Mouse (Mus musculus) spleen, embryonic (tissue): ENCODE measurements around the gene Ccdc15.

Experiments
- CTCF ChIA-PET: fragments of 350-600 bp; sonication (Branson Sonifier 250); formaldehyde crosslinking; loops from one replicate; lab custom pipeline; 2022; lab: Charles Lee

Ccdc15 gene

GRCm38 (mm10) chr9:37232201-37233195 is 115.7 kb downstream of the Ccdc15 start:
- CTCF ChIA-PET, result interaction anchor here (0.8 kb wide), 1 partner anchor 22 kb away, joined by 3 read pairs; no protein-coding TSS in a partner anchor

GRCm38 (mm10) chr9:37230486-37231195 is 117.6 kb downstream of the Ccdc15 start:
- CTCF ChIA-PET, result interaction anchor here (0.6 to 1.3 kb wide), 4 partner anchors 8 to 92 kb away, joined by 3 to 5 read pairs (median 4); partner anchors contain the start of gene Tmem218

- CTCF ChIA-PET, result interaction anchor here (0.9 to 1.3 kb wide), 3 partner anchors 9 to 22 kb away, joined by 3 to 4 read pairs (median 3); partner anchors contain the start of gene Tmem218
Measured at GRCm38 (mm10) chr9:37229880-37230325, 118.3 kb downstream of the Ccdc15 start.
